Mouse (Mus musculus) cerebellum, adult 2 months (tissue): ENCODE measurements around the gene Slu7. TPM values are rescaled to one million over a fixed set of nuclear protein-coding genes. Genes with fewer than 3 reads are reported as not detected.

Experiments
- DNase-seq, 2 experiments: peaks; one replicate each; pipeline ENCODE4 v3.0.0; 2021
- H3K27ac ChIP-seq: fragments of 200-500 bp; 2 replicates; pipeline ENCODE4 v1.5.1; 2012; ENCODE audit warnings: low read length, control low read depth, inconsistent platforms; ENCODE audit not compliant: insufficient read depth
- H3K27me3 ChIP-seq: fragments of 200-500 bp; 2 replicates; pipeline ENCODE4 v1.6.1; 2012; ENCODE audit warnings: inconsistent platforms, mild to moderate bottlenecking, low read length, moderate library complexity; ENCODE audit not compliant: control insufficient read depth, insufficient read depth
- H3K4me1 ChIP-seq: fragments of 200-500 bp; 2 replicates; pipeline ENCODE4 v1.6.1; 2011; ENCODE audit warnings: low read length; ENCODE audit not compliant: control insufficient read depth, insufficient read depth
- H3K4me3 ChIP-seq: fragments of 200-500 bp; replicated peaks from 2 replicates; pipeline ENCODE3; 2011; ENCODE audit warnings: mild to moderate bottlenecking, low read depth, low read length, control low read depth; ENCODE audit not compliant: insufficient read depth
- CTCF ChIP-seq: fragments of 200-500 bp; IDR thresholded peaks from 2 replicates; pipeline ENCODE4 v1.5.1; 2011; ENCODE audit warnings: low read depth, mild to moderate bottlenecking, control low read depth, low read length, moderate library complexity, borderline replicate concordance; ENCODE audit not compliant: insufficient read depth
- POLR2A ChIP-seq: fragments of 200-500 bp; IDR thresholded peaks from 2 replicates; pipeline ENCODE4 v1.6.1; 2011; ENCODE audit warnings: low read length, control low read depth, borderline replicate concordance; ENCODE audit not compliant: insufficient read depth
- WGBS: fragments of 180-500 bp; shearing (Covaris S2); methylation state at CpG from one replicate; pipeline ENCODE4 v1.1.7; 2018; 5-methylcytosine and 5-hydroxymethylcytosine counted together
- polyA plus RNA-seq: library from polyadenylated mRNA; depleted of rRNA; stranded (reverse); fragments of >200 nt; gene quantifications from 2 replicates; pipeline ENCODE4 v1.2.3, GENCODE M21; 2012; rRNA removed

Gene Slu7
- 27.0 and 28.5 TPM in 2 replicates for polyA plus RNA-seq

- Histone ChIP-seq H3K4me1 (no peaks in the 10 kb centered on the region), H3K4me3 (peak within 1 kb of the TSS; percentile 89), H3K27ac (0 out of 2 replicates have a peak within 1 kb of the TSS, but pooled peaks have one; percentile 66), H3K27me3 (no peaks in the 10 kb centered on the region)
- 5% methylated on average over 38 of the region's 38 CpGs for WGBS
- TF ChIP-seq POLR2A = peak; percentile 59; the same call in 1 of the 2 replicates
- no peak for TF ChIP-seq CTCF
- DNase-seq = peak; percentile 76 to 78
Measured at GRCm38 (mm10) chr11:43433254-43434023, at the start of gene Slu7. Slu7 (plus strand) TSS chr11:43433744.

- TF ChIP-seq POLR2A = no peak
- 0 out of 2 replicates have a peak, but pooled peaks cover 2% of the 10 kb centered on the region for H3K4me1 ChIP-seq
- no peaks in the 10 kb centered on the region for H3K27me3 ChIP-seq
- H3K4me3 ChIP-seq = peak overlapping the region; percentile 48
- DNase-seq = peak; percentile 26 to 48
- H3K27ac ChIP-seq = no peak overlapping the region
- 2% methylated on average over 18 of the region's 18 CpGs for WGBS
Measured at GRCm38 (mm10) chr11:43385055-43385649, 48.4 kb upstream of the Slu7 start.

GRCm38 (mm10) chr11:43385716-43386115 is 47.8 kb upstream of the Slu7 start:
- no peak overlapping the region for H3K27ac ChIP-seq
- 19% methylated on average over 8 of the region's 8 CpGs for WGBS
- no peak for TF ChIP-seq POLR2A
- TF ChIP-seq CTCF = no peak
- no peaks in the 10 kb centered on the region for H3K27me3 ChIP-seq
- peak overlapping the region; percentile 48 for H3K4me3 ChIP-seq
- peak; percentile 4 to 12 for DNase-seq
- H3K4me1 ChIP-seq = 0 out of 2 replicates have a peak, but pooled peaks cover 2% of the 10 kb centered on the region

- TF ChIP-seq CTCF = no peak
- 95% methylated on average over 14 of the region's 14 CpGs for WGBS
- DNase-seq = no peak
- Histone ChIP-seq H3K4me1 (0 out of 2 replicates have a peak, but pooled peaks cover 2% of the 10 kb centered on the region), H3K27me3 (no peaks in the 10 kb centered on the region), H3K27ac (no peak overlapping the region), H3K4me3 (no peak overlapping the region)
Measured at GRCm38 (mm10) chr11:43387004-43387880, 46.3 kb upstream of the Slu7 start.

DNA sequence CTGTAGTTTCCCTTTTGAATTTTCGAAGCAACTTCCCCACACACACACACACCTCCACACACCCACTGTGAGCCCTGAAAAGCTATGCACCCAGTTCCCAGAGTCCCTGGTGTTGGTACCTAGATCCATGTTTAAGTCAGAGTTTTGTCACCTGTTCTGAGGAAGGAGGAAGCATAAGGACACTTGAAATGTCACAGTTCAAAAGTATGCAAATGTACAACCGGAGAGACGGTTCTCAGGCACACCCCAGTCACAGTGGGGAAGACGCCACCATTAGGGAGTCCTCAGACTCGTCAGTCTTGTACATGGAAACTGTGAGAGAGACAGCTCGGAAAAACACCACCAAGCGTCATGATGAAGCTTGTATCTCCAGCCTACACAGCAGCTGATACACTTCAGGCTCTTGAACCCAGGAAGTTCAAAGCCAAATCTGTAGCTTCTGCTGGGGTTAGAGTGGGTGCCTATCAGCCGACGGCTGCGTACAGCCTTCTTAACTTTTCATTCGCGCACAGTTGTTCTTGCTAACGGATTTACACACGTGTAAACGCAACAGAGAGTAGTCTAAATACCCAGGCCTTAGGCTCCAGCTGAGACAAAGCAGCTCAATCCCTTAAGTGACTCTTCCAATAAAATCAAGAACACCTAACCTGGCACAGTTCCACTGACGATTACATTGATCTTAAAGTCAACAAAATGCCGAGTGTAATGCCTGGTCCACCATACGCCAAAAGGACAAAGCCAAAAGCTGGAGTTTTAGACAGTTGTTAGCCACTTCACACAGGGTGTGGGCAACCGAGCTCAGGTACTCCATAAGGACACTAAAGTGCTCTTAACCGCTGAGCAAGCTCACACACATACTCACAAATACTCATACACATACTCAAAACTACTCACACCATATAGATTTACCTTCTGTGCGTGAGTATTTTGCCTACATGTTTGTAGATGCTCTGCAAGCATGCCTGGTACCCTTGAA is 45.1 kb upstream of the Slu7 start:
- Histone ChIP-seq H3K4me1 (0 out of 2 replicates have a peak, but pooled peaks cover 2% of the 10 kb centered on the region), H3K27me3 (no peaks in the 10 kb centered on the region), H3K27ac (no peak overlapping the region), H3K4me3 (no peak overlapping the region)
- TF ChIP-seq CTCF = no peak
- TF ChIP-seq POLR2A = no peak
- WGBS = 86% methylated on average over 21 of the region's 21 CpGs
- no peak for DNase-seq

DNA sequence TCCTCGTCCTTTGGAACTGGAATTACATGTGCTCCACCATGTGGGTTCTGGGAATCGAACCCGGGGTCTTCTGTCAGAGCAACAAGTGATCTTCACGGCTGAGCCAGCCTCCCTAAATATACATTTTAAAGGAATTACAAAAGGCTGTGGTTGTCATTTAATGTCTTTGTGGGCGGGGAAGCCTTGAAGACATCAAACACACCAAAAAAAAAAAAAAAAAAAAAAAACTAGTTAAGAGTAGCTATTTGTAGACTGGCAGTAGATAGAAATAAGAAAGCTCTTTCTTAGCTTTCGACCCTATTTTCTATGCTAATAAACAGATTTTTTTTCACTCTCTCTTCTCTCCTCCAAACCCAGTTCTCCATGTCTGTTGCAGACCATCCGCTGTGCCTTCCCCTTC is 44.4 kb upstream of the Slu7 start:
- 88% methylated on average over 7 of the region's 7 CpGs for WGBS
- no peaks in the 10 kb centered on the region for H3K27me3 ChIP-seq
- 0 out of 2 replicates have a peak, but pooled peaks cover 2% of the 10 kb centered on the region for H3K4me1 ChIP-seq
- no peak overlapping the region for H3K4me3 ChIP-seq
- H3K27ac ChIP-seq = no peak overlapping the region
- DNase-seq = no peak
- TF ChIP-seq POLR2A = no peak

DNA sequence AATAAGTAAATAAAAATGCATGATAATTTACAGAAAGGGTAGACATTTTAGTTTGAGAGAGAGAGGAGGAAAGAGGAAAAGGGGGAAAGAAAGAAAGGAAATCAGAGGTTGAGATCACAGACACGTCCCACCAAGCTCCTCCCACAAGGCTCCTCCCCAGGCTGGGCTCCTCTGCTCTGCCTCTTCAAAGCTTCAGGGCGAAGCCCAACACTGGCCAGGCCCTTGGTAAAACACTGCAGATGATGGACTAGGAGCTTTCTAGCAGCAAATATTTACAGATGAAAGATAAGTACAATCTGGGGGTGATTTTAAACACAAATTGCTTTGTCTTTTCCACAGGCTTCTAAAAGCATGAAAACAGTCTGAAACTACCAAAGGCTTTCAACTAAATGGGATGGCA is 40.8 kb upstream of the Slu7 start:
- DNase-seq = no peak
- WGBS = 60% methylated on average over 2 of the region's 2 CpGs
- no peak for TF ChIP-seq CTCF
- TF ChIP-seq POLR2A = no peak
- no peaks in the 10 kb centered on the region; the same call in 1 of the 2 replicates for H3K4me1 ChIP-seq
- no peaks in the 10 kb centered on the region for H3K27me3 ChIP-seq
- no peak overlapping the region for H3K4me3 ChIP-seq
- no peak overlapping the region for H3K27ac ChIP-seq
